In the genomic region with DNA sequence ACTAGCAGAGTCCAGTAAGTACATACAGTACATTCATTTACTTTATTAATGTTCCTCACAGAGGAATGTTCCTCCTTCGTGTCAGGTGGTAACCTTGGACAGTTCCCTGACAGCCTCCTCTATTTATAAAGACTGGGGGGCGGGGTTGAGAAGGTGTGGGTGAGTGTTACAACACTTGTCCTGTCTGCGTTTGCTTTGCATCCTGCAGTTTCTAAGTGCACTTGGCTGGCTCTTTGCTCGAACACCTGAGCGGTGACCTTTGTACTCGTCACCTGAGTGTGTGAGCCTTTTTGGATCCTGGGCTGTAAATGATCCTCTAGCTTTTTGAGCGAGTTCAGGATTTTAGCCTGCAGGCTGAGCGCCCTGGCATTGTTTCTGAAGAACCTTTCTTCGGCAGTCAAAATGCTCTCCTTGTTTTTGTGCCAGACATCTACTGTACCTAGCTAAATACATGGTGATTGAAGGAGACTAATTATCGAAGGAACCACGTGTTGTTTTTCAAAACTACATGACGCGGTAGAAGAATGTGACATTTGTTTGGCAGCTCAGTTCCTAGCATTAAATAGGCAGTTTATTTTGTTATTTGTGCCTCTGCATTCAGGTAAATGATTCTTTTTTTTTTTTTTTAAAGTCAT, we compare ENCODE assay signal across 8 mouse cellular contexts. TPM values are rescaled to one million over a fixed set of nuclear protein-coding genes. Genes with fewer than 3 reads are reported as not detected.
DNase-seq lines count a peak whose midpoint lies in the region; ATAC-seq and TF ChIP-seq lines count a peak whose summit lies in the region.

No protein-coding gene starts in this region.

- peak overlapping the region; percentile 82 for H3K4me2 ChIP-seq in lung, embryonic 14.5 days

- peak overlapping the region; percentile 50 for H3K9ac ChIP-seq in heart, adult 2 months (ENCODE audit: low read depth, low read length)
- H3K9ac ChIP-seq in lung, embryonic 14.5 days: peak overlapping the region; percentile 87

- intact Hi-C loops in heart, adult 2 months (cut with DNase I): loop anchor here (2.0 to 5.0 kb wide), 3 partner anchors 40 to 76 kb away; partner anchors contain the start of gene Nme2

- peak; percentile 16 for DNase-seq in spleen, adult 12 weeks (ENCODE audit: low spot score)
- no peak for DNase-seq in spleen, postnatal 14 days (ENCODE audit: low spot score in 2 of 2)
- DNase-seq in cerebellum, adult 9-10 months: peak; percentile 61
- DNase-seq in heart, adult 2 months: peak; percentile 40 to 54
- DNase-seq in kidney, adult 18-20 months: peak; percentile 87
- DNase-seq in lung, embryonic 14.5 days: peak; percentile 54
- no peak for DNase-seq in frontal cortex, postnatal 25 days (ENCODE audit: low spot score in 2 of 2)

- H3K27ac ChIP-seq in heart, adult 2 months: peak overlapping the region; percentile 98
- H3K27ac ChIP-seq in lung, embryonic 14.5 days (ENCODE audit: low read depth): 0 out of 2 replicates have a peak overlapping the region, but pooled peaks have one; percentile 97
- H3K27ac ChIP-seq in olfactory bulb, adult 2 months (ENCODE audit: insufficient read depth, low read depth, low read length): no peak overlapping the region

- TF ChIP-seq CTCF in heart, adult 2 months (IDR thresholded peaks at IDR 0.05): no peak
- TF ChIP-seq CTCF in lung, embryonic 14.5 days (IDR thresholded peaks at IDR 0.05; ENCODE audit: low read depth): no peak
- no peak for TF ChIP-seq CTCF in olfactory bulb, adult 2 months (IDR thresholded peaks at IDR 0.05; ENCODE audit: insufficient read depth, low read depth, low read length)

- no peak for TF ChIP-seq EP300 in heart, adult 2 months (IDR thresholded peaks at IDR 0.05; ENCODE audit: insufficient read depth, low read depth, low read length)

- peaks cover 26% of the 10 kb centered on the region for H3K36me3 ChIP-seq in heart, adult 2 months (ENCODE audit: control insufficient read depth, insufficient read depth, low read length)
- H3K36me3 ChIP-seq in lung, embryonic 14.5 days (ENCODE audit: insufficient read depth): 0 out of 2 replicates have a peak, but pooled peaks cover 3% of the 10 kb centered on the region

- no peak for TF ChIP-seq POLR2A in heart, adult 2 months (IDR thresholded peaks at IDR 0.05; ENCODE audit: insufficient read depth, low read depth, low read length)
- TF ChIP-seq POLR2A in olfactory bulb, adult 2 months (IDR thresholded peaks at IDR 0.05; ENCODE audit: insufficient read depth, low read depth, low read length): no peak

- H3K9me3 ChIP-seq in lung, embryonic 14.5 days (ENCODE audit: low read depth, low read length): no peaks in the 10 kb centered on the region

- 7% methylated on average over 13 of the region's 13 CpGs for WGBS in heart, adult 2 months
- WGBS in lung, embryonic 14.5 days: 29% methylated on average over 13 of the region's 13 CpGs
- WGBS in olfactory bulb, adult 2 months: 5% methylated on average over 13 of the region's 13 CpGs

- peaks cover 9% of the 10 kb centered on the region for H3K79me2 ChIP-seq in heart, adult 2 months (replicated peaks; ENCODE audit: control insufficient read depth, insufficient read depth, low read length)

- peak overlapping the region; percentile 92 for H3K4me3 ChIP-seq in heart, adult 2 months
- peak overlapping the region; percentile 96 for H3K4me3 ChIP-seq in lung, embryonic 14.5 days (ENCODE audit: low read depth, low read length)
- peak overlapping the region; percentile 66 for H3K4me3 ChIP-seq in olfactory bulb, adult 2 months (ENCODE audit: insufficient read depth, low read depth, low read length)

- ATAC-seq in lung, embryonic 14.5 days (ENCODE audit: insufficient read depth): no peak

- H3K4me1 ChIP-seq in heart, adult 2 months (ENCODE audit: control insufficient read depth, insufficient read depth, low read length): peaks cover 13% of the 10 kb centered on the region
- H3K4me1 ChIP-seq in lung, embryonic 14.5 days (ENCODE audit: insufficient read depth): peaks cover 2% of the 10 kb centered on the region; the same call in 1 of the 2 replicates
- 0 out of 2 replicates have a peak, but pooled peaks cover 2% of the 10 kb centered on the region for H3K4me1 ChIP-seq in olfactory bulb, adult 2 months (ENCODE audit: control insufficient read depth, insufficient read depth, low read length)

- H3K27me3 ChIP-seq in heart, adult 2 months (ENCODE audit: control insufficient read depth, insufficient read depth, low read length): no peaks in the 10 kb centered on the region
- no peaks in the 10 kb centered on the region for H3K27me3 ChIP-seq in lung, embryonic 14.5 days (ENCODE audit: insufficient read depth, low read length)

RNA-seq across cellular contexts. Expression of gene Spag9, which starts 1.4 kb away (rescaled TPM):
- total RNA-seq in heart, adult 2 months (2021): 100 to 1,000 TPM; 131 to 155 TPM
- polyA plus RNA-seq in heart, adult 2 months (2012; rRNA removed): 23.9 and 40.7 TPM in 2 replicates
- polyA plus RNA-seq in lung, embryonic 14.5 days (2014; fragmentation: Nextera tagmentation; extraction: Ambion mirVana): 55.8 and 57.1 TPM in 2 replicates
- polyA plus RNA-seq in olfactory bulb, adult 2 months (2012; ENCODE audit: insufficient read depth, insufficient read length, low replicate concordance, missing spikeins): 93.3 and 117 TPM in 2 replicates

RNA-seq across cellular contexts. Expression of gene Nme1, which starts 28.9 kb away (rescaled TPM):
- total RNA-seq in heart, adult 2 months (2021): 10 to 100 TPM; 13.9 to 19.7 TPM
- 32.4 and 35.2 TPM in 2 replicates for polyA plus RNA-seq in heart, adult 2 months (2012; rRNA removed)
- polyA plus RNA-seq in lung, embryonic 14.5 days (2014; fragmentation: Nextera tagmentation; extraction: Ambion mirVana): 168 and 197 TPM in 2 replicates
- polyA plus RNA-seq in olfactory bulb, adult 2 months (2012; ENCODE audit: insufficient read depth, insufficient read length, low replicate concordance, missing spikeins): not detected in 2 replicates

RNA-seq across cellular contexts. Expression of gene Gm20390, which starts 29.2 kb away (rescaled TPM):
- total RNA-seq in heart, adult 2 months (2021): 10 to 100 TPM in 1 of 2 experiments, 1 to 10 TPM in 1; 7.4 to 11.4 TPM
- polyA plus RNA-seq in heart, adult 2 months (2012; rRNA removed): 10.5 and 11.1 TPM in 2 replicates
- 397 and 438 TPM in 2 replicates for polyA plus RNA-seq in lung, embryonic 14.5 days (2014; fragmentation: Nextera tagmentation; extraction: Ambion mirVana)
- not detected in 2 replicates for polyA plus RNA-seq in olfactory bulb, adult 2 months (2012; ENCODE audit: insufficient read depth, insufficient read length, low replicate concordance, missing spikeins)

RNA-seq across cellular contexts. Expression of gene Nme2, which starts 41.2 kb away (rescaled TPM):
- total RNA-seq in heart, adult 2 months (2021): 1,000 to 10,000 TPM in 1 of 2 experiments, 100 to 1,000 TPM in 1; 935 to 1,129 TPM
- 469 and 474 TPM in 2 replicates for polyA plus RNA-seq in heart, adult 2 months (2012; rRNA removed)
- 272 and 286 TPM in 2 replicates for polyA plus RNA-seq in lung, embryonic 14.5 days (2014; fragmentation: Nextera tagmentation; extraction: Ambion mirVana)
- polyA plus RNA-seq in olfactory bulb, adult 2 months (2012; ENCODE audit: insufficient read depth, insufficient read length, low replicate concordance, missing spikeins): not detected in 2 replicates

Comparison
In these comparisons a context has a peak if more than half of its experiments do, and no peak if none do; other contexts are left out.
1. DNase-seq: peak in spleen, adult 12 weeks (single experiment), cerebellum, adult 9-10 months (single experiment), heart, adult 2 months (2 of 2), kidney, adult 18-20 months (single experiment) and lung, embryonic 14.5 days (single experiment); none in spleen, postnatal 14 days (0 of 2) and frontal cortex, postnatal 25 days (0 of 2).
2. RNA of gene Gm20390, which starts 29.2 kb away (polyA plus RNA-seq): 397 to 438 TPM in lung, embryonic 14.5 days; 10.5 to 11.1 TPM in heart, adult 2 months and not detected in olfactory bulb, adult 2 months; every median in the first group is over 10 times any median in the second.
3. Peak in every context shown above with its lines, with median percentiles within 50 percentile points of each other: H3K4me3 ChIP-seq.